Mouse (Mus musculus): Measurements from ENCODE around the gene Slc26a3.

DNA sequence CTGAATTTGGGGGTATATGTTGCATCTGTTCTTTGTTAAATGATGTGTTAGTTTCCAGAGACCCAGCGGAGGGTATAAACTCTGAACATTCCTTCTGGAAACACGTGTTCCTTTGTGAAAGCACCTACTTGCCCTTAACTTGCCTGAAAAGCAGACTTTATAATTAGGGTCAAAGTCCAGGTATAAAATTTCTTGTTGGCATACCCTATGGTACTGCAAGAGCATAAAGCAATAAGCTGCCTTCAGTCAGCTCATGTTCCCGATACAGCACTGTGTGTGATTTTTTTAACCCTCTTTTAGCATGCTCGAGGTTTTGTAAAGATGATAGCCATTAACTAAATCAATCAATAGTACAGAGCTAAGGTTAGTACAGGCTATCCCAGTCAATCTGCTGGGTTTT lies 71.9 kb downstream of the Slc26a3 start:
- no peak for TF ChIP-seq CTCF (IDR thresholded peaks at IDR 0.05; ENCODE audit: low read depth)
- no peak for TF ChIP-seq EP300 (IDR thresholded peaks at IDR 0.05; ENCODE audit: low read depth)
